Mouse (Mus musculus): ENCODE data around the gene Ubn1. TPM values are rescaled to one million over a fixed set of nuclear protein-coding genes. Genes with fewer than 3 reads are reported as not detected.

Gene Ubn1
- polyA plus RNA-seq, 1 experiment from 2014 or later: 25.1 TPM

DNA sequence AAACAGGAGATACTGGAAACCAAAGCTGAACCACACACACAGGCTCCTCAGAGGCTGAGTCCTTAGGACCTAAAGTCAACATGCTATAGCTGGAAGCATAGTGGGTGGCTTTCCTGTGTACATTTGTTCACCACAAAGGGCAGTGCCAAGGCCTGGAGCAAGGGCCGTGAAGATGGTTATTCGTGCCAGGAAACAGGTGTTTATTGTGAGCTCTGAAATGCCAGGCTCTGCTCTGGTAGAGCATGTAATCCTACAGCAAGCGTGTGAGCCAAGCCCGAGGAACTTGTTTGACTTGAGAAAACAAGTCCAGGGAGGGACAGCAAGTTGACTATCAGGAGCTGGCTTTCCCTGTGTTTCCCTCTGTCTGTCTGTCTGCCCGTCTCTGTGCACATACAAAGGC is 43.4 kb downstream of the Ubn1 start:
- Histone ChIP-seq H3K27ac (ENCODE audit: low read depth, low read length) (no peak overlapping the region), H3K4me3 (ENCODE audit: low read depth, low read length) (no peak overlapping the region), H3K27me3 (ENCODE audit: control insufficient read depth, insufficient read depth, low read length) (no peaks in the 10 kb centered on the region), H3K9ac (ENCODE audit: low read depth, low read length) (no peak overlapping the region), H3K36me3 (ENCODE audit: control insufficient read depth, insufficient read depth, low read length) (no peaks in the 10 kb centered on the region), H3K4me2 (replicated peaks; ENCODE audit: low read depth, low read length) (no peak overlapping the region), H3K9me3 (ENCODE audit: control insufficient read depth, low read length) (no peaks in the 10 kb centered on the region), H3K4me1 (replicated peaks; ENCODE audit: control insufficient read depth, insufficient read depth, low read length) (no peaks in the 10 kb centered on the region)
- ATAC-seq (ENCODE audit: low FRiP score): no peak
- WGBS: 90% methylated on average over 5 of the region's 5 CpGs
- DNase-seq (ENCODE audit: low spot score): no peak

DNA sequence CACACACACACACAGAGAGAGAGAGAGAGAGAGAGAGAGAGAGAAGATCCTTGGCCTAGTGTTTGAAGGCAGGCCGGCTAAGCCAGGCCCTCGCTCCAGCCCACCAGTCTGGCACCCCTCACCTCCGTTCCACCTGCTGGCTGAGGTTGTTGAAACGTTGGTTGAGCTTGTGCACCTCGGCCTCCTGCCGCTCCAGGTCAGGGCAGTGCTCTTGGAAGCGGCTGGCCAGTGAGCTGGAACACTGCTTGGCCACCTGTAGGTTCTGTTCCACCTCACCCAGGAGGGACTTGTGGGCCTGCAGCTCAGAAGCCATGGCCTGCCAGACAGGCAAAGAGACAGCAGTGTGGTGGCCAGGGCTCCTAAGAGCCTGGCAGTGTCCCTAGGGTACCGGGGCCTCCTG is 46.6 kb downstream of the Ubn1 start:
- WGBS: 83% methylated on average over 8 of the region's 8 CpGs
- no peak overlapping the region for H3K4me2 ChIP-seq (replicated peaks; ENCODE audit: low read depth, low read length)
- no peak overlapping the region for H3K9ac ChIP-seq (ENCODE audit: low read depth, low read length)
- no peak overlapping the region for H3K27ac ChIP-seq (ENCODE audit: low read depth, low read length)
- ATAC-seq (ENCODE audit: low FRiP score) (no peak), DNase-seq (ENCODE audit: low spot score) (no peak)
- H3K4me3 ChIP-seq (ENCODE audit: low read depth, low read length): no peak overlapping the region
- H3K4me1 ChIP-seq (replicated peaks; ENCODE audit: control insufficient read depth, insufficient read depth, low read length): no peaks in the 10 kb centered on the region
- H3K36me3 ChIP-seq (ENCODE audit: control insufficient read depth, insufficient read depth, low read length): no peaks in the 10 kb centered on the region
- no peaks in the 10 kb centered on the region for H3K27me3 ChIP-seq (ENCODE audit: control insufficient read depth, insufficient read depth, low read length)
- H3K9me3 ChIP-seq (ENCODE audit: control insufficient read depth, low read length): no peaks in the 10 kb centered on the region

DNA sequence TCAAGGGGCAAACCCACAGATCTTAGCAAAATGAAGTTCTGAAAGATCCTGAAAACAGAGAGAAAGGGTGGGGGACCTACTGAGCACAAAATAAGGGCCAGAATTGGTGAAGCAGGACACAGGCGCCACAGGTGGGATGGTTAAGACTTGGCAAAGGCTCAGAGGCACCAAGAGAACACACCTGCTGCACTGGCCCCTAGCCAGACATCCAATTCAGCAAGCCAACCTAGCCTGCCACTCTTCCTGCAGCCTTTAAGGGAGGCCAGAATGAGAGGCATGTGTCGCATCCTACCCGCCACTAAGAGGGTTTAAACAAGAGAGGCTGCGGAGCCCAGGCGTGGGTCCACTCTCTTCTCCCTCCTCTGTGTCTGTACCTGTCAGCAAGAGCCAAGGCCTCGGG is 51.1 kb downstream of the Ubn1 start:
- no peak overlapping the region for H3K27ac ChIP-seq (ENCODE audit: low read depth, low read length)
- H3K36me3 ChIP-seq (ENCODE audit: control insufficient read depth, insufficient read depth, low read length): no peaks in the 10 kb centered on the region
- WGBS: 84% methylated on average over 6 of the region's 6 CpGs
- H3K4me3 ChIP-seq (ENCODE audit: low read depth, low read length): no peak overlapping the region
- H3K27me3 ChIP-seq (ENCODE audit: control insufficient read depth, insufficient read depth, low read length): no peaks in the 10 kb centered on the region
- no peaks in the 10 kb centered on the region for H3K4me1 ChIP-seq (replicated peaks; ENCODE audit: control insufficient read depth, insufficient read depth, low read length)
- H3K9ac ChIP-seq (ENCODE audit: low read depth, low read length): no peak overlapping the region
- ATAC-seq (ENCODE audit: low FRiP score) (no peak), DNase-seq (ENCODE audit: low spot score) (no peak)
- H3K9me3 ChIP-seq (ENCODE audit: control insufficient read depth, low read length): no peaks in the 10 kb centered on the region
- H3K4me2 ChIP-seq (replicated peaks; ENCODE audit: low read depth, low read length): no peak overlapping the region

DNA sequence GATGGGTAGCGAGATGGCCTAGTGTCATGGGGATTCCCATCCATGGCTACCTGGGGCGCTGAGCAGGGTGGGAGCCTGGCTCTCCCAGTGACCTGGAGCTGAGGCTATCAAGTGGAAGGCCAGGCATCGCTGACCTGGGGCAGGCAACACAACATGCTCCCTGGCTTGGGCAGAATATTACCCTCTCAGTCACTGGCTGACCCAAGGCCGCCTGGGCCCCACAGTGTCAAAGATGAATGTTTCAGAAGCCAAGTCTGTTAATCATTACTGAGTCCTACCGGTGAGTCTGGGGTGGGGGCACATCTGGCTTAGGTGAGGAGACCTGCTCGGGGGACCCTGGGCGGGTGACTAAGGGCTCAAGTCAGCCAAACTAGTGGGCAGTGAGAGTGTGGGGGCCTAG is 60.0 kb downstream of the Ubn1 start:
- Histone ChIP-seq H3K4me1 (replicated peaks; ENCODE audit: control insufficient read depth, insufficient read depth, low read length) (no peaks in the 10 kb centered on the region), H3K36me3 (ENCODE audit: control insufficient read depth, insufficient read depth, low read length) (no peaks in the 10 kb centered on the region), H3K27me3 (ENCODE audit: control insufficient read depth, insufficient read depth, low read length) (no peaks in the 10 kb centered on the region), H3K27ac (ENCODE audit: low read depth, low read length) (no peak overlapping the region), H3K9me3 (ENCODE audit: control insufficient read depth, low read length) (no peaks in the 10 kb centered on the region), H3K9ac (ENCODE audit: low read depth, low read length) (no peak overlapping the region), H3K4me2 (replicated peaks; ENCODE audit: low read depth, low read length) (no peak overlapping the region), H3K4me3 (ENCODE audit: low read depth, low read length) (no peak overlapping the region)
- no peak for ATAC-seq (ENCODE audit: low FRiP score)
- DNase-seq (ENCODE audit: low spot score): no peak
- WGBS: 74% methylated on average over 7 of the region's 7 CpGs

DNA sequence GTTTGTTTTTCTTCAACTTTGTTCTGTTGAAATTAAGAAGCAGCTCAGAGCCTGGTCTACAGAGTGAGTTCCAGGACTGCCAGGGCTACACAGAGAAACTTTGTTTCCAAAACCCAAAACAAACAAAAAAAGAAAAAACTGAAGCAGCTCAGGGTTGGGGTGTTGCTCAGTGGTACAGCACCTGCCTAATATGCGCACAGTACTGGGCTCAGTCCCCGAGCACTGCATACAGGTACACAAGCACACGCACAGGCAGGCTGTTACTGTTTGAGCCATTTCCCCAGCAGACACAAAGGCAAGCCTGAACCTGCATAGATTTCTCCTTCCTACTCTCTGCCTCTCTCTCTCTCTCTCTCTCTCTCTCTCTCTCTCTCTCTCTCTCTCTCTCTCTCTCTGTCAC is 61.2 kb downstream of the Ubn1 start:
- ATAC-seq (ENCODE audit: low FRiP score) (no peak), DNase-seq (ENCODE audit: low spot score) (no peak)
- 86% methylated on average over 3 of the region's 3 CpGs for WGBS
- H3K9ac ChIP-seq (ENCODE audit: low read depth, low read length): no peak overlapping the region
- H3K4me2 ChIP-seq (replicated peaks; ENCODE audit: low read depth, low read length): no peak overlapping the region
- H3K27me3 ChIP-seq (ENCODE audit: control insufficient read depth, insufficient read depth, low read length): no peaks in the 10 kb centered on the region
- no peak overlapping the region for H3K4me3 ChIP-seq (ENCODE audit: low read depth, low read length)
- H3K9me3 ChIP-seq (ENCODE audit: control insufficient read depth, low read length): no peaks in the 10 kb centered on the region
- H3K4me1 ChIP-seq (replicated peaks; ENCODE audit: control insufficient read depth, insufficient read depth, low read length): no peaks in the 10 kb centered on the region
- no peak overlapping the region for H3K27ac ChIP-seq (ENCODE audit: low read depth, low read length)
- no peaks in the 10 kb centered on the region for H3K36me3 ChIP-seq (ENCODE audit: control insufficient read depth, insufficient read depth, low read length)

DNA sequence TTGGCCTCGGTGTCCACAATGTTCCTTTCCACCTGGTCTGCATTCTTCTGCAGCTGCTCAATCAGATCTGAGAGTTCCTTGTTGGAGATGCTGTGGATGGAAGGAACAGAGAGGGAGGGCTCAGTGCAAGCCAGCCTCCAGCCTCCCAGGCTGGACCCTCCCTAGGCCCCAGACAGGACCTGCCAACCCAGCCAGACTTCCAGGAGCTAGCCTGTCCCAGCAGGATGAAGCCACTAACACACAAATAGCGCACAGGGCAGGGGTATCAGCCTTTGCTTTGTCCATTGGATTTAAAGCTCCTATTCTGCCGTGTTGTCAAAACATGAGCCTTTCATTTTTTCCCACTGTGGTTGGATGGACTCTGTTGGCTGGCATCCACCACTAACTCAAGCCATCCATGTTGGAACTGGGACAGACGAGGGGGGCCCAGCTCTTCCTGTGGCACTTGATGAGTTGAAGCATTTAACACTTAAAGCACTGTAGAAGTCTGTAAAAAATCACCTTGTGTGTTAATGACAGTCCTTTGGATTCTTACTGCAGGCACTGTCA is 63.2 kb downstream of the Ubn1 start:
- ATAC-seq (ENCODE audit: low FRiP score) (no peak), DNase-seq (ENCODE audit: low spot score) (no peak)
- H3K27ac ChIP-seq (ENCODE audit: low read depth, low read length): no peak overlapping the region
- H3K27me3 ChIP-seq (ENCODE audit: control insufficient read depth, insufficient read depth, low read length): no peaks in the 10 kb centered on the region
- H3K4me2 ChIP-seq (replicated peaks; ENCODE audit: low read depth, low read length): no peak overlapping the region
- WGBS: 81% methylated on average over 4 of the region's 4 CpGs
- no peaks in the 10 kb centered on the region for H3K9me3 ChIP-seq (ENCODE audit: control insufficient read depth, low read length)
- H3K9ac ChIP-seq (ENCODE audit: low read depth, low read length): no peak overlapping the region
- no peaks in the 10 kb centered on the region for H3K36me3 ChIP-seq (ENCODE audit: control insufficient read depth, insufficient read depth, low read length)
- no peaks in the 10 kb centered on the region for H3K4me1 ChIP-seq (replicated peaks; ENCODE audit: control insufficient read depth, insufficient read depth, low read length)
- H3K4me3 ChIP-seq (ENCODE audit: low read depth, low read length): no peak overlapping the region

DNA sequence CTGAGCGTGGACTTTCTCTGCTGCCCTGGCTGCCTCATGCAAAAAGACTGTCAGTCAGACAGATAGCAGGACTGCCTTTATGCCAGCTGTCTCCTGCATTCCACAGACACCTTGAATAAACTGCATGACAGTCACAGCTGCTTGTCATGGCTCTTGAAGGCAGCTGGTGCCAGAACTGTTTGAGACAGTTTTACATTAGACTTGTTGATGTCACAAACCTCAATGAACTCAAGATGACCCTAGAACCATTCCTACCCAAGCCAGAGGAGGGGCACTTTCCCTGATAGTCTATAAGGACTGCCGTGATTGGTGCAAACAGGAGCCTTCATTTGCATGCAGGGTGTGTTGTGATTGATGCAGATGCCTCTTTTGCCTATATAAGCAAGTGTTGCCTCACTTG is 63.7 kb downstream of the Ubn1 start:
- Histone ChIP-seq H3K9ac (ENCODE audit: low read depth, low read length) (no peak overlapping the region), H3K36me3 (ENCODE audit: control insufficient read depth, insufficient read depth, low read length) (no peaks in the 10 kb centered on the region), H3K4me3 (ENCODE audit: low read depth, low read length) (no peak overlapping the region), H3K9me3 (ENCODE audit: control insufficient read depth, low read length) (no peaks in the 10 kb centered on the region), H3K27ac (ENCODE audit: low read depth, low read length) (no peak overlapping the region), H3K27me3 (ENCODE audit: control insufficient read depth, insufficient read depth, low read length) (no peaks in the 10 kb centered on the region), H3K4me2 (replicated peaks; ENCODE audit: low read depth, low read length) (no peak overlapping the region), H3K4me1 (replicated peaks; ENCODE audit: control insufficient read depth, insufficient read depth, low read length) (no peaks in the 10 kb centered on the region)
- 70% methylated on average over 2 of the region's 2 CpGs for WGBS
- ATAC-seq (ENCODE audit: low FRiP score): no peak
- no peak for DNase-seq (ENCODE audit: low spot score)

DNA sequence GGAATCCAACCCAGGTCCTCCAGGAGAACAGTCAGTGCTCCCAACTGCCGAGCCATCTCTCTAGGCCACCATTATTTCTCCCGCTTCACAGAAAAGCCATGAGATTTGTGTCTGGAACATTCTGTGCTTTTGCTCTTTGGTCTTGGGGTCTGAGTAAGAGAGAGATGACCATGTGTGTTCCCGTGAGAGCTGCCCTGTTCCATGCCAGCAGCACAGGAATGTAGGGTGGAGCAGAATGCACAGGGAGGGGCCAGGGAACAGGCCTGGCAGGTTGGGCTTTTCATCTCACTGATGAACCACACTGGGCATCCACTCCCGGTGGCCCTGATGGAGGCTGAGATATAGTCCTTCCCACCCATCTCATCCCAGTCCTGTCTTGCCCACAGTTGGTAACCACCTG is 69.5 kb downstream of the Ubn1 start:
- no peak for ATAC-seq (ENCODE audit: low FRiP score)
- H3K27ac ChIP-seq (ENCODE audit: low read depth, low read length): no peak overlapping the region

DNA sequence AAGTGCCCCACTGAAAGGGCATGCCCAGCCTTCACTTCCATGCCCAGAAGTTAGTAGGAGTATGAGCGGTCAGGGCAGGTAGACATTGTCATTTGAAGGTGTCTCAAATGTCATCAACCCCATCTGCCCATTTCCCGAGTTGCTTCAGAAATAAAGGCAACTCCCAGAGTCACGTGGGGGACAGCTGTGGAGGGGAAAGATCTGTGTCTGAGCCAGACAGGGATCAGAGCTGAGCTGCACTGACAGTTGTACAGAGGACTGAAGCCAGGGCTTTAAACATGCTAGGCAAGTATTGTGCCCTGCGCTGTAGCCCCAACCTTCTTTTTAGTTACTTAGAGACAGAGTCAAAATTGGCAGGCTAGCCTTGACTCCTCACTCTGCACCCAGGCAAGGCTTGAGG is 70.0 kb downstream of the Ubn1 start:
- Histone ChIP-seq H3K36me3 (ENCODE audit: control insufficient read depth, insufficient read depth, low read length) (no peaks in the 10 kb centered on the region), H3K4me2 (replicated peaks; ENCODE audit: low read depth, low read length) (no peak overlapping the region), H3K27ac (ENCODE audit: low read depth, low read length) (no peak overlapping the region), H3K4me3 (ENCODE audit: low read depth, low read length) (no peak overlapping the region), H3K4me1 (replicated peaks; ENCODE audit: control insufficient read depth, insufficient read depth, low read length) (no peaks in the 10 kb centered on the region), H3K9me3 (ENCODE audit: control insufficient read depth, low read length) (no peaks in the 10 kb centered on the region), H3K27me3 (ENCODE audit: control insufficient read depth, insufficient read depth, low read length) (no peaks in the 10 kb centered on the region), H3K9ac (ENCODE audit: low read depth, low read length) (no peak overlapping the region)
- ATAC-seq (ENCODE audit: low FRiP score) (no peak), DNase-seq (ENCODE audit: low spot score) (no peak)
- WGBS: 81% methylated on average over 4 of the region's 4 CpGs

More for the DNA sequence above, 69.5 kb downstream of the Ubn1 start:
- Histone ChIP-seq H3K4me3 (ENCODE audit: low read depth, low read length) (no peak overlapping the region), H3K27me3 (ENCODE audit: control insufficient read depth, insufficient read depth, low read length) (no peaks in the 10 kb centered on the region), H3K9ac (ENCODE audit: low read depth, low read length) (no peak overlapping the region), H3K4me1 (replicated peaks; ENCODE audit: control insufficient read depth, insufficient read depth, low read length) (no peaks in the 10 kb centered on the region), H3K36me3 (ENCODE audit: control insufficient read depth, insufficient read depth, low read length) (no peaks in the 10 kb centered on the region), H3K4me2 (replicated peaks; ENCODE audit: low read depth, low read length) (no peak overlapping the region), H3K9me3 (ENCODE audit: control insufficient read depth, low read length) (no peaks in the 10 kb centered on the region)
- no peak for DNase-seq (ENCODE audit: low spot score)
- 83% methylated on average over 4 of the region's 4 CpGs for whole genome bisulfite sequencing

Measured in hindbrain, embryonic 11.5 days (tissue).